Mouse (Mus musculus) embryonic fibroblast, embryonic 13.5 days (primary cell): ENCODE measurements at regions not wholly inside any gene's neighbourhood (a gene's known extent, or its start where the extent isn't known, plus 50 kb on each side); places are given as distances from the start of the nearest gene placed in this dataset.

Source experiments
- CTCF ChIP-seq: IDR thresholded peaks from 2 replicates; pipeline ENCODE4 v1.5.1; 2011; ENCODE audit warnings: mild to moderate bottlenecking, control low read depth, low read length, moderate library complexity, borderline replicate concordance; ENCODE audit not compliant: insufficient read depth
- POLR2A ChIP-seq: IDR thresholded peaks from 2 replicates; pipeline ENCODE4 v1.6.1; 2011; ENCODE audit warnings: low read depth, mild to moderate bottlenecking, control low read depth, low read length, moderate library complexity

- TF ChIP-seq CTCF: no peak
- no peak for TF ChIP-seq POLR2A
Measured at GRCm38 (mm10) chr8:67231921-67232701, 291.5 kb upstream of the Nat3 start.
